Mouse (Mus musculus): ENCODE data around the gene AY074887.
"Not testable (repeated sequence)": the region's sequence is repeated elsewhere in the genome, so short reads cannot be mapped to it uniquely, and the experiment has no call there.

The AY074887 gene

DNA sequence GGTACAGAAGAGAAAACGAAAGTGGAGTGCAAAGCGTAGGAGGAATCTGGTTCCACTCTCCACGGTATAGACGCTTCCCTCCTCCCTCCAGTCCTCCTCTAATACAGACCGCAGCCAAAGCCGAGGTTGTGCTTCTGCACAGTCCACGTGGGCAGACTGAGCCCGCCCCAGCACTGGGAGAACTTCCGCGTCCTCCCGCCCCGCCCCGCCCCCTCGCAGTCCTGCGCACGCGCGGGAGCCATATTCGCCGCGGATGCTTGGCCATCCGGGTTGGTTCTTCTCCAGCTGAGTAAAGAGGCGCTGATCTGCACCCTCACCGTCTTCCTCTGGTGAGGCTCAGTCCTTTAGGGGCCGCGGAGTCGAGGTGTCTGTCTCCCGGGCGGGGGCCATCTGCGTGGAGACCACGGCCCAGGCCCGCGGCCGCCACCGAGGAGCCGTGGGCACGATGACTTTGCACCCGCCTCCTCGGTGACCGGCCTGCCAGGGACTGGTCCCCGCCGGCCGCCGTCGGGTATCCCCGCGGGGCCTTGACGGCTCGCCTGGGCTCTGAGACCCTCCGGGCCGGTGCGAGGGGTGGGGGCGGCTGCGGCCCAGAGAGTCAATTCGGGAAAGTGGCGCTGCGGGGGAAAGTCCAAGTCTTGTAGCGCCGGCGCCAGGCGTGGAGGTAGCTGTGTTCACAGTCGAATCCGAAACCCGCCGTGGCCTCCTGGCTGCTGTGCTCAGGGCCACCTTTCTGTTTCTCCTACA, at the start of gene AY074887, which contains the start of gene Psma4:
AY074887 (minus strand) TSS at position 424 of the 747 bp plus-strand sequence.
Psma4 (plus strand) TSS at position 216 of the 747 bp plus-strand sequence.
- DNase-seq (ENCODE audit: low spot score in 2 of 2): peak; percentile 91 to 92

DNA sequence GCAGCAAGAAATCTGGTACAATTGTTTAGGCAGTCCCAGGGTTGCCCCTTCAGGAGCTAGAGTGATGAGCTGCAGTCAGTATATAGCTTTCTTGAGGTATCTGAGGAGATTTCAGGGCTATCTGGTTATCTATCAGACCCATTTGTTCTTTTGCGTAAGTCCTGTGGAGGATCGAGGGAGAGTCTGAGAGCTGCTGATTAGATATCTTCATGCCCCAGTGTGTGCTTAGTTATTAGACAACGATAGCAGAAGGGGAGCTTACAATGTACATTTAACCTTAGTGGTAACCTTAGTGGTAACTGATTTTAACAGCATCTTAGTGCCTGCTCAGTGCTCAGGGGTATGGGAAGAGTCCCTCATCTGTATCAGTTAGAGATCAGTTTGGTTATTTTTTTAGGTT, 44.8 kb upstream of the AY074887 start:
- DNase-seq (ENCODE audit: low spot score in 2 of 2): no peak

DNA sequence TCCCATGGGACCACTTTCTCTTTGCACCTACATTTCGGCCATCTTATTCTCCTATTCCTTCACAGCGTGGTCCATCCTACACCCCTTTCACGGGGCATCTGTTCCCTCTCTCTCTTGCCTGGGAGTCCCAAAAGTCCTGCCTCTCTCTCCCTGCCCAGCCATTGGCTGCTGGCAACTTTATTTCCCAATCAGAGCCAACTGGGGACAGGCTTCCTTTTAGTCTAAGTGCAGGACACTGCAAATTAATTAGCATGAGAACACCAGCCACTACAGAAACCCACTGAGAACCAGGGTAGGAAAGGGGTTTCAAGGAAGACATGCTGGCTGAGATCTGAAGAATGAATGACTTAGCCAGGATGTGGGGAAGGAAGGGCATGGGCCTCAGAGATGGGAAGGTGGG, 43.6 kb upstream of the AY074887 start:
- no peak for DNase-seq (ENCODE audit: low spot score in 2 of 2)

DNA sequence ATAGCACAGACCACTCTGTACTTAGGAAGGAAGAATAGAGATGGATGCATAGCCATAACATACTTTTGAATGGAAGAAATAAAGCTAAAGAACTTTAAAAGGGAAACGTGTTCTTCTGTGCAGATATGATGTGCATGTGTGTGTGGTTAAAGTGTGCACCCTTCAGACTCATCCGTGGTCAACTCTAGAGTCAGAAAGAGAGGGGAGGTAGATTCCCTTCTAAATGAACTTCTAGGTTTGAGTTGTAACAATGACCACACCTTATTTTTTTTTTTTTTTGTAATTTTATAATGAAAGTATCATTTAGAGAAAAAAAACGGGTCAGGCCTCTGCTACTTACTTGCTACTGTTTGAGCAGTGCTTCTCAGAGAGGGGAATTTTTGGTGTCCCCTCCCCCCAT, 39.6 kb upstream of the AY074887 start:
- DNase-seq (ENCODE audit: low spot score in 2 of 2): no peak

DNA sequence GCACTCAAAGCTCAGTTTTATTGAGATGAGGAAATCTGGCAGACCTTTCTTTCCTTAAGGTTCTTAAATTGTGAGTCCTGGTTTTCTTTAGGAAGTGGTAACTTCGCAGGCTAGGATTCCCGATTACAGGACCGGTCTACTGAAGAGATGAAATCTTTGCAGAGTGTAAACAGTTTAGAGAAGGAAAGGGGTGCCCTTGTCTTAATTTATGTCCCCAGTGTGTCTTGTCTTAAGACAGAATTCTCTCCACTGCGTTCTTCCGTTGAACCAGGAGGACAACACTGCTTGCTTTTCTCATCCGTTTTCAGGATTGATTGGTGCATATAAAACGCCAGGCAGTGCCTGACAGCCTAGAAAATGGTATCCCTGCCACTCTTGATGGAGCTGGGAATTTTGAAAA, 31.6 kb upstream of the AY074887 start:
- no peak for DNase-seq (ENCODE audit: low spot score in 2 of 2)

DNA sequence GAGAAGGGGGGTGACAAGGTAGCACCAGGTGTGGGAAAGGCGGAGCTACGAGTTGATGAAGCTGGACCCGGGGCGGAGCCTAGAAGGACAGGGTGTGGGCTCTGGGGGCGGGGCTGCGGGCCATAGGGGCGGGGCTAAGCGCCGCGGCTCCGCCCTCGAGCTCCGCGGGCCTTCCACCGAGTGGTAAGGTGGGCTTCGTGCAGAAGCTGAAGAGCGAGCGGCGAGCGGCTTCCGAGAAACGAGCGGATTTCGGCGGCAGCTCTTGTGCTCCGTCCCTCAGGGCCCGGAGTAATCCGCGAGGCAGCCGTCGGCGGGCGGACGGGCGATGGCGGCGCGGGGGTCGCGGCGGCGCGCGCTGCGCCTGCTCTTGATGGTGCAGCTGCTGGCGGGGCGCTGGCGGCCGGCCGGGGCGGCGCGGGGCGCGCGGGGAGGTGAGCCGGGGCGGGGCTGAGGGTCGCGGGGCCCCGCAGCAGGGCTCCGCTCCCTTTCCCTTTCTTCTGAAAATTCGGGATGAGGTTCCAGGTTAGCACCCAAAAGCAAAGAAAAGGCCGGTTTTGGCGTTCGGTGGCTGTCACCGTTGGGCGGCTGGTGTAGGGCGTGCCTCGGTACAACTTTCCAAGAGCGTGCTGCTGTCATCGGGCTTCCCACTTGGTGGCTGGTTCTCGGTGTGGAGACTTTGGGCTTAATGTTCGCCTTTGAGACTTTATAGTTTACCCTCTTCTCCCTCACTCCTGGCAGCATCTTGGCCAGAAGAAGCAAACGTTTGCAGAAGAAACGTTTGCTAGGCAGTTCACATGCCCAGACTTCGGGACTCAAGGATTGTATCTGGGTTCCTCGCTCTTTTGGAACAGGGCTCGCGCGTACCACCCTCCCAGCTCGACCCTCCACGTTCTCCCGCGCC, 30.7 kb upstream of the AY074887 start:
- peak in 1 of 2 experiments; percentile 4 for DNase-seq (ENCODE audit: low spot score in 2 of 2)

DNA sequence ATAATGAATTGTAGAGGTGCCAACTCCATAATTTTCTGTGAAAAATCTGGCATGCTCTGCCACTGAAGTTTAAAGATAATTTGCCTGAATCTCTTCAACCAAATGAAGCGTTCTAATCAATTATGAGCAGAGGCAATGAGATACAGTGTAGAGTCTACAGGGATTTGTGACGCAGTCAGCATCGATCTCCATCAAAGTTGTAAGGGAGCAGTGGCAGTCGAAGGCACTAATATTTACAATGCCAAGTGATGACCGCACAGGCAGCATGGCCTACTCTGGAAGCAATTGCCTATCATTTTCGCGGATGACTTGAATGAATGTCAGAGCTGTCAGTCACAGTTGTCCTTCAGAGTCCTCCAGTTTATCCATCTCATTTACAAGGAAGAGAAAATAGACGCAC, 29.9 kb upstream of the AY074887 start, which contains the start of gene Chrna5:
Chrna5 (plus strand) TSS at position 207 of the 400 bp plus-strand sequence.
- DNase-seq (ENCODE audit: low spot score in 2 of 2): no peak

DNA sequence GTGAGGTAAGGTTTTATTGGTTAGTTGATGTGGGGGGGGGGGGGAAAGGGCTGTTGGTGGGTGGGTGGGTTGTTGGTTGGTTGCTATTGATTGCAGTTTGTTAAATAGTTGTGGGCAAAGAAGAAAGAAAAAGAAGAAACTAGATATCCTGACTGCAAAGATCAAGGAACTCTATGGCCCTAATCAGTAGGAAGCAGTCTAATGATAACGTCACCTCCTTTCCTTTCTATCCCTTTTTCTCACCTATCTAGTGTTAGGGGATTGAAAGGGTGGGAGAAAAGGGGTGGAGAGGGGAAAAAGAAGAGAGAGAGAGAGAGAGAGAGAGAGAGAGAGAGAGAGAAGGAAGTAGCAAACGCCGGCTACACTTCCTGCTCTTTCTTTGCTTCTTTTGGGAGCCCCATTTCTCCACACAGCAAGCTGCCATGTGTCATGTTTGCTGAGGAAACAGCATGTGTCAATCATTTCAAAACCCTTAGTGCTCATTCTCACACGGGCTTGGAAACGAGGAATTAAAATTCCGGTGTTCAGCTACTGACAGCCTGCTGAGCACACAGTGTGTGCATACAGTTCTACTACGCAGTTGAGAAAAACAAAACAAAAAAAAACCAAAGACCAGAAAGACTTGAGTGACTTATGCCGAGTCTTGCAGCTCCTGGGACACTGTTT, 19.3 kb upstream of the AY074887 start:
- DNase-seq (ENCODE audit: low spot score in 2 of 2): no peak

DNA sequence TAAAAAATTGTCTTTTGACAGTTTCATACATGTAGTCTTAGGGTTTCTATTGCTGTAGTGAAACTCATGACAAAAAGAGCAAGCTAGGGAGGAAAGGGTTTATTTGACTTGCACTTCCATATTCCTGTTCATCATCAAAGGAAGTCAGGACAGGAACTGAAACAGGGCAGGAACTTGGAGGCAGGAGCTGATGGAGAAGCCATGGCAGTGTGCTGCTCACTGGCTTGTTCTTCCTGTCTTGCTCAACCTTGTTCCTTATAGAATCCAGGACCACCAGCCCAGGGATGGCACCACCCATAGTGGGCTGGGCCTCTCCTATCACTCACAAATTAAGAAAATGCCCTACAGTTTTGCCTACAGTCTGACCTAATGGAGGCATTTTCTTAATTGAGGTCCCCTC, 12.9 kb upstream of the AY074887 start:
- DNase-seq (ENCODE audit: low spot score in 2 of 2): no peak

DNA sequence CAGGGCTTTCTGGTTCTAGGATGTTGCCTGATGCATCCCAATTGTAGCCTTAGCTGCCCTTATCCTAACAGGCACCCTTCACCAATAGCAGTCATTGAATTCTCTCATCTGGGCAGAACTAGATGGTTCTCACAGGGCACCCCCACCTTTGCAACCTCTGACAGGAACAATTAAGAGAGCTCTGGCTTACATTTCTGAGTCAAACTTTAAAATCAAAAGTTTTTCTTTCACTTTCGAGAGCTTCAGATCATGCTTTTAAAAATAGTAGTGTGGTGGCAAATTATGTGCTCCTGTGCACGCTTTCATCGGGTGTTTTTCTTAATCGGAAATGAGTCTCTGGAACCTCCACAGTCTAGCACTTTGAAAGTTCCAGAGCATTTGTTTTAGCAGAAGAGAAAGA, 10.3 kb upstream of the AY074887 start:
- no peak for DNase-seq (ENCODE audit: low spot score in 2 of 2)

DNA sequence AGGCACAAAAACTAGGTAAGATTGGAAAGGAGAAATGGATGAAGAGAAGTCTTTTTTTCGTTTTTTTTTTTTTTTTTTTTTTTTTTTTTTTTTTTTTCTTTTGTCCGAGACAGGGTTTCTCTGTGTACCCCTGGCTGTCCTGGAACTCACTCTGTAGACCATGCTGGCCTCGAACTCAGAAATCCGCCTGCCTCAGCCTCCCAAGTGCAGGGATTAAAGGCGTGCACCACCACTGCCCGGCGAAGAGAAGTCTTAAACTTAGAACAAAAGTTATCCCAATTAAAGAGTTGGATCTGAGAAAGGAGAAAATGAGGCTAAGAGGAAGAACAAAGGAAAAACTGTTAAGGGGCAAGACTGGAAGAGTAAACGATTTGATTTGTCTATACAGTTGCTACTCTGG, 636 bp downstream of the AY074887 start:
- DNase-seq (ENCODE audit: low spot score in 2 of 2): not testable (repeated sequence)

DNA sequence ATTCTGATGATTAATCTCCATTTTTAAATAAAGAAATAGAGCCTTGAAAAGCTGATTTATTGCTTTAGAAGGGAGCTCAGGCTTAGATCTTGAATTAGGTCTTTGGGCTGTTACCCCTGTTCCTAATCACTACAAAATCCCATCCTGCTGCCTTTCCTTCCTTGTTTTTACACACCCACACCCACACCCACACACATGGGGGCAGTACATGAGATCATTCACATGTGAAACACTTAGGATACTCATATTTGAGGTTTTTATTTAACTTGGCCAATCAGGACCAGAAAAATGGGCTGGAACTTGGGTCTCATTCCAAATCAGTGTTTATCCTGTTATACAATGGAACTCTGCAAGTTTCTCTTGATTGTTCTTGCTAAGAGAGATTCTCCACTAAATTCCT, 1.3 kb downstream of the AY074887 start:
- no peak for DNase-seq (ENCODE audit: low spot score in 2 of 2)

DNA sequence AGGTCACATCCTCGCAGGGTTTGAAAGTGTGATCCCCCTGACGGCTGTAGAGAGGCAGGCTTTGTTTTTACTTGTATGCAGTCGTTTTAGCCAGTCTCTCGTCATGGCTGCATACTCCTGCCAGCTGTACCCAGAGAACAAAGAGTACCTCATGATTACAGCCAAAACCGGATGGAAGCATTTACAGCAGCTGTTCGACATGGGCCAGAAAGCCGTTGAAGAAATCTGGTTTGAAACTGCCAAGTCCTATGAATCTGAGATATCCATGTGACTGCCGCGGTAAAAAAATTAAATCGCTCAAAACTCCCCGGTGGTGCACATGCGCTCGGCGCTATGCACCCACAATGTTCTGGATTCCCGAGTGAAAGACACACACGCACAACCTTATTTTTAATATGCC, 4.5 kb downstream of the AY074887 start:
- DNase-seq (ENCODE audit: low spot score in 2 of 2): no peak

DNA sequence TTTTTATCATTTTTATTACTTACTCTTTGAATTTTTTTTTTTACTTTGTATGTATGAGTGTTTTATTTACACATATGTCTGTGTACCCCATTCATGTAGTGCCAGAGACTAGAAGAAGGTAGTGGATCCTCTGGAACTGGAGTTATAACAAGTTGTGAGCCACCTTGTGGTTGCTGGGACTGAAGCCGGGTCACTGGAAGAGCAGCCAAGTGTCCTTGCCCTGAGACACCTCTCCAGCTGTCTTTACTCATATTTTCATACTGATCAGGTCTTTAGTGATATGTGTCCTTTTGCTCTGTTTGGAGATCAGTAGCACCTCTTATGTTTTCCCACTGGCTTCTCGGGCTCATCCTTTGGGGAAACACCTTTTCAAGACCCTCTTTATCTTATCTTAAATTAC, 6.3 kb downstream of the AY074887 start:
- no peak for DNase-seq (ENCODE audit: low spot score in 2 of 2)

DNA sequence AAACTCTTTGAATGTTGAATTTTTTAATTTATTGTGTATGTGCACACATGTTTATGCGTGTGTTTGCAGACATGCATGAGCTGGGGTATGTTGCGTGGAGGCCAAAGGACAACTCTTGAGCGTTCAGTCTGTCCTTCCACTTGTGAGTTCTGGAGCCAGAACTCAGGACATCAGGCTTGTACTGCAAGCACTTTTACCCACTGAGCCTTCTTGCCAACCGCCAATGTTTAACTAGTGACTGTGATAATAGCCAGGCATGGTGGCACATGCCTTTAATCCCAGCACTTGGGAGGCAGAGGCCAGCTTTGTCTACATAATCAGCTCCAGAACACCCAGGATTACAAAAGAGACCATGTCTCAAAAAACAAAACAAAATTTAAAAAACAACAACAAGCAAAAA, 8.7 kb downstream of the AY074887 start:
- DNase-seq (ENCODE audit: low spot score in 2 of 2): no peak

DNA sequence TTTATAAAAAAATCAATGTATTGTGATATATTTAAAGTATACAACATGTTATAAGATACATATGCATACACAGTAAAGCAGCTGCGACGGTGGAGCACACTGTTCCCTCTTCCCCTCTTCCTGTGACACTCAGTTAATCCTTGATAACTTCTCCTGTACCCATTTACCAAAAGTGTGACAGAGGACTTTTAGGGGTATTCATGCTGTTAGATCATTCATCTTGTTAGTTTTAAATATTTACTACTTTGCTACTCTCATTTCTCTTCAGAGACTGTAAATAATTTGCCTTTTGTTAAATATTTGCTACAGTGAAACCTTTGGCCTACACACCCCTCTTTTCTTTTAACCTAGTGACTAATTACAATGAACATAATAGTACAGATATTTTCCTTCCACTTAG, 18.4 kb downstream of the AY074887 start:
- no peak for DNase-seq (ENCODE audit: low spot score in 2 of 2)

DNA sequence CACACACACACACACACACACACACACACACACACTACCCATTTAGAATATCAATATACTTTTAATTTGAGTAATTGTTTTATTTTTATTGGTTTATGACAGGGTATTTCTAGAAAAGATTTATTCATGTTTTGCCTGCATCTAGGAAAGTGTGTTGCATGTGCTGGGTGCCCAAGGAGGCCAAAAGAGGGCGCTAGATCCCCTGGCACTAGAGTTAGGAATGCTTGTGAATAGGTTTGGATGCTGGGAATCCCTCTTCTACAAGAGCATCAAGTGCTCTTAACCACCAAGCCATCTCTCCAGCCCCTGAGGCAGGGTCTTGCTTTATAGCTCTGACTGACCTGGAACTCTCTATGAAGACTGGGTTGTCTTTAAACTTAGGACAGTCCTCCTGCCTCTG, 19.0 kb downstream of the AY074887 start:
- DNase-seq (ENCODE audit: low spot score in 2 of 2): no peak

DNA sequence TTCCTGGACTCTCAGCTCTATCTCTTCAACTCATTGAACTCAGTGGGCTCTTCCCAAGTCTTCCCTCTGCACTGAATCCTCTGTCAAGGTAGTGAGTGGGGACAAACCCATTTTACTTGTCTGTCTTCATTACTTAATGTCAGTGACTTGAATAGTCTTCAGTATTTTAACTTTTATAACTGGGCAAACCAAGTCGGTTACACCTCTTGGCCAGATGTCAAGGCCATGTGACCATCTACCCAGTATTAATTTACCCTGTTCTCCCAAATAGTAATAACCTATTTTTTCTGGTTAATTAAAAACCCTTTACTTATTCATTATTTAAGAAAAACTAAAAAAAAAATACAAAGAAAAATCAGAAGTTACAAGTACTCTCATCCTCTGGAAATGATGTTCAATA, 20.1 kb downstream of the AY074887 start:
- no peak for DNase-seq (ENCODE audit: low spot score in 2 of 2)

DNA sequence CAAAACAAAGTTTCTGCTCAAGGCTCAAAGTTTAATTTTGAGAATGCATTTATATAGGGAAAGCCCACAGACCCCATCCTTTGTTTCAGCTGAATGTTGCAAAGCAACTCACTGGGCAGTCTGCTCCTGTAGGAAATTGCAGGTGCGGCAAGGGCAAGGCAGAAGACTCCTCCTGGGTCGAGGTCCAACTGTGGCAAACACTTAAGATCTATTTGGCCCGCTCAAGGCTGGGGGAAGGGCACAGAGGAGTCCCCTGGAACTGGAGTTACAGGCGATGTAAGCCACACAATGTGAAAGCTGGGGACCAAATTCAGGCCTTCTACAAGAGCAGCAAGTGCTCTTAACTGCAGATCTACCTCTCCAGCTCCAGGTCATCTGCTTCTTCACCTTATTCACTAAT, 30.9 kb downstream of the AY074887 start:
- no peak for DNase-seq (ENCODE audit: low spot score in 2 of 2)

DNA sequence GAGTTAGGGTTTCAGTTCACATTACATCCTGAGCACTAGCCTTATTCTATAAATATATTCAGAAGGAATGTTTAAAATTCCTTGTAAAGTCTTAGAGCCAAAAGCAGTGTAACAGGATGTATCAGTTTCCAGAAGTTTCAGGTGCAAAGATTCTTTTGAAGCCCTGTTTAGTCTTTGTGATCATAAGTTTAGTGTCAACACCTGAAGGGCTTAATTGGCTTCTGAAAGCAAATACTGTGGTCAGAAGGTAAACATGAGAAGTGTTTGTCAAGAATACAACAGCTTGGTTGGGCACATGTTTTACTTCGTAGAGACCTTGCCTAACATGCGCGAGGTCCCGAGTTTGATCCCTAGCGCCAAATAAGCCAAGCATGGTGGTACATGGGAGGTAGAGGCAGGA, 32.0 kb downstream of the AY074887 start:
- DNase-seq (ENCODE audit: low spot score in 2 of 2): no peak

DNA sequence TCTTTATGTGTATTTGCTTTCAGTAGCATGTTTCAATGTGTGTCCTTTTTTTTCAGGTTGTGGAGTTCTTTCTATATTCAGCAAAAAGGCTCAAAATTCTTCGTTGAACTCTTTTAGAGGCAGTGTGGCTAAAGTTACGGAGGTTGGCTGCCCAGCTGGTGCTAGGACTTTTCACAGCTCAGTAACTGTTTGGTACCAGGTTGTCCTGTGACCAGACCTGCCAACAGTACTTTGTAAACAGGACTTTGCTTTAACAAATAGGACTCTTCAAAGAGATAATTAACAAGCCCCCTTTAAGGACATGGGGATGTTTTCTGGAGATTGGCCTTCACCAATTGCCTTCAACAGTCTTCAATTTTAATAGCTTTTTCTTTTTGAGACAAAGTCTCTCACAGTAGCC, 32.6 kb downstream of the AY074887 start:
- DNase-seq (ENCODE audit: low spot score in 2 of 2): no peak

DNA sequence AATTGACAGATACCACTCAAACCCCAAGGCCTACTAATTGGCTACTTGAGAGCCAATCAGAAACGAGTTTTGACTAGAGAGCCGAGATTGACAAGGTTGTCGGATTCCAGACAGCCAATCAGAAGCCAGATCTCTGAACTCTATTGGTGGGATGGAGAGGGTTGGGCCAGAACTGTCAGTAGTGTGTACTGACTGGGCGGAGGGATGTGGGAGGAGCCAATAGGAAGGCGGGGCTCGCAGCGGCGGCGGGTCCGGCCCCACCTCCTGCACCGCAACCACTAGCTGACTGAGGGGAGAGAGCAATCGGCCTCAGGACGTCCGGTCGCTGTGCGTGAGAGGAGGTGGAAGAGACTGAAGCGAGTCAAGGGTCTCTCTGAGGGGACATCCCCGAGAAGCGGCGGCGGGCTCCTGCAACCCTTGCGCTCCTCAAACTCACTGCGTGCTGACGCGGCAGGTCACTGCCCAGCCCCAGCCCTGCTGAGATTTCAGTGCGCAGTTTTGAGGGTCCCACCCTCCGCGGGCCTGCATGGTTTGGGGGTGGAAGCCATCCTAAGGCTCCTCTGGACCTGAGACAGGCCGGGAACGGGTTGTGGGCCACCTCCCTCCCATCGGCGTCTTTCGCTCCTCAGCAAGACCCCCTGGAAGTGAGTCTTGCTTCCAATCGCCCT, 33.7 kb downstream of the AY074887 start, which contains the start of gene Hykk:
Hykk (plus strand) TSS at position 274 of the 668 bp plus-strand sequence.
- DNase-seq (ENCODE audit: low spot score in 2 of 2): peak; percentile 84 to 85

All from spleen, postnatal 36 days (tissue).